Mouse (Mus musculus) midbrain, postnatal 0 days (tissue): ENCODE data around the gene Arhgap31. TPM values are rescaled to one million over a fixed set of nuclear protein-coding genes. Genes with fewer than 3 reads are reported as not detected.
A peak's percentile ranks its signal among the peaks of the same experiment; 100 is the strongest.
"Not testable (repeated sequence)": the region's sequence is repeated elsewhere in the genome, so short reads cannot be mapped to it uniquely, and the experiment has no call there.

ENCODE experiments used
- ATAC-seq: fragments of 200-750 bp; cut with Nextera tagmentation; 2 replicates; pipeline ENCODE4 v1.8.0; 2017; ENCODE audit warnings: moderate number of reproducible peaks, mild to moderate bottlenecking, moderate TSS enrichment, moderate library complexity; ENCODE audit not compliant: low FRiP score
- DNase-seq: peaks from one replicate; pipeline ENCODE4 v3.0.0-alpha.2; 2015; ENCODE audit warnings: low spot score
- H3K27ac ChIP-seq: fragments of 300-500 bp; sonication (generic); 2 replicates; pipeline ENCODE4 v1.5.1; 2014; ENCODE audit warnings: low read depth, mild to moderate bottlenecking, low read length, mixed read lengths
- H3K27me3 ChIP-seq: fragments of 300-500 bp; sonication (generic); 2 replicates; pipeline ENCODE4 v1.6.1; 2014; ENCODE audit warnings: low read length, control low read depth, mixed read lengths; ENCODE audit not compliant: insufficient read depth
- H3K36me3 ChIP-seq: fragments of 300-500 bp; sonication (generic); 2 replicates; pipeline ENCODE4 v1.6.1; 2014; ENCODE audit warnings: low read length, control low read depth, mixed read lengths; ENCODE audit not compliant: insufficient read depth
- H3K4me1 ChIP-seq: fragments of 300-500 bp; sonication (generic); 2 replicates; pipeline ENCODE4 v1.6.1; 2014; ENCODE audit warnings: mild to moderate bottlenecking, control low read depth, antibody characterized with exemption, low read length, mixed read lengths; ENCODE audit not compliant: insufficient read depth
- H3K4me2 ChIP-seq: fragments of 300-500 bp; sonication (generic); 2 replicates; pipeline ENCODE4 v1.6.1; 2014; ENCODE audit warnings: low read depth, mild to moderate bottlenecking, low read length, mixed read lengths; ENCODE audit not compliant: poor library complexity, severe bottlenecking
- H3K4me3 ChIP-seq: fragments of 300-500 bp; sonication (generic); 2 replicates; pipeline ENCODE4 v1.5.1; 2014; ENCODE audit warnings: low read depth, mild to moderate bottlenecking, low read length, moderate library complexity
- H3K9ac ChIP-seq: fragments of 300-500 bp; sonication (generic); replicated peaks from 2 replicates; pipeline ENCODE4 v1.6.1; 2014; ENCODE audit warnings: mild to moderate bottlenecking, low read length, moderate library complexity, mixed read lengths; ENCODE audit not compliant: poor library complexity, severe bottlenecking
- H3K9me3 ChIP-seq: fragments of 300-500 bp; sonication (generic); 2 replicates; pipeline ENCODE4 v1.6.1; 2016; ENCODE audit warnings: low read length, control low read depth
- CTCF ChIP-seq: IDR thresholded peaks from 2 replicates; pipeline ENCODE4 v1.5.1; 2016; ENCODE audit warnings: antibody characterized with exemption, mild to moderate bottlenecking
- WGBS: fragments of 180-500 bp; shearing (Covaris S2); extraction: QIAGEN DNeasy Blood & Tissue Kit; methylation state at CpG from one replicate; pipeline ENCODE4 v1.1.7; 2014; 5-methylcytosine and 5-hydroxymethylcytosine counted together
- polyA plus RNA-seq: library from polyadenylated mRNA; unstranded; fragments of >200 nt; fragmentation: Nextera tagmentation; extraction: Ambion mirVana; gene quantifications from 2 replicates; pipeline ENCODE4 v1.2.1, GENCODE M21; 2015
- total RNA-seq: library from RNA; depleted of rRNA; stranded (reverse); fragments of >200 nt; gene quantifications from 2 replicates; pipeline ENCODE4 v1.2.3, GENCODE M21; 2014

The Arhgap31 gene
- total and polyA plus RNA-seq, 2 experiments from 2014 or later = 3.2 to 10.0 TPM

DNA sequence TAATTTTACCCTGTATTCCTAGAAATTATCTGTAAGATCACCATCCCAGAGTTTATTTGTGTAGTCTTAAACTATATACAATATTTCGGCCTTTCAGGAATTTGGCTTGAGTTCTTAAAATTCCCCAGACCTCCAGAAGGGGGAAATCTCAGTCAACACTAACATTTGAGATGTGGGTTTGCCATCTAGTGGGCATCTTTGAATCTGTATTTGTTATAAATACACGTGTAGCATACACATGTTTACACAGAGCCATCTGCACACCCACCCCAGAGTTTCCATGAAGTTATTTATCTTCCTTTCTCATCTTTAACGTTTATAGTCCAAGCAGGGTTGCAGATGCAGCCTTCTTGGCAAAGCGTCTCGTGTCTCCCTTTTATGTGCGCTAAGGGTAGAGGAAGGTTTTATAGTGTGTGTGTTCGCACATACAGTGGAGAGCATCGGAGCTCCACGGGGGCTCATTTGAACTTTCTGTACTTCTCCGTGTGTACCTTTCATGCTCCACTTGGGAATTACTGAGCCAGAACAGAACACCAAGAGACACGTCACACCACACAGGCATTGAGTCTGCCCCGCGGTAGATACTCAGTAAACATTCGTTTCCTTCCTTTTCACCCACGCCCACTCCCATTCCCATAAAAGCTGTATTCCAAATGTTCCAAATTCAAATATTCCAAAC is 16.7 kb upstream of the Arhgap31 start:
- 60% methylated on average over 15 of the region's 15 CpGs for WGBS
- TF ChIP-seq CTCF = peak; percentile 93
- Histone ChIP-seq H3K27me3 (no peaks in the 10 kb centered on the region), H3K4me3 (no peak overlapping the region), H3K4me2 (no peak overlapping the region), H3K27ac (no peak overlapping the region), H3K36me3 (no peaks in the 10 kb centered on the region), H3K4me1 (no peaks in the 10 kb centered on the region), H3K9ac (no peak overlapping the region), H3K9me3 (no peaks in the 10 kb centered on the region)
- peak; percentile 86 for DNase-seq
- peak; percentile 52; the same call in 1 of the 2 replicates for ATAC-seq

DNA sequence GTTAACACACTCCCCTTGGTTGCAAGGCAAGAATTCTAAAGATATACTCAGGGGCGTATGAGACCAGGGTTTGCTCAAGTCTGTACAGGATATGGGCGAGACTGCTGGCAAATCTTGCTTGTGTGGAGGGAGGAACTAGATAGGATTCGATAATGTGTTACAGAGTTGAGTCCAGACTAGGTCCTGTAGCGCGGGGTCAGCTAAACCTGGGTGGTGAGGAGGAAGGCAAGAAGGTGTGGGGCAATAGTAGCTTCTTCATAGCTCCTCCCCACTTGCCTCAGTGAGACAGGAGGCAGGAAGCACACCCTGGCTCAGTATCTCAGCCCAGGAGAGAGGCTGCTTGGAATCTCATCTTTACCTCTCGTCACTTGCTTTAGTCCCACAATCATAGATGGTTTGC is 16.1 kb upstream of the Arhgap31 start:
- no peak for TF ChIP-seq CTCF
- no peaks in the 10 kb centered on the region for H3K27me3 ChIP-seq
- H3K9me3 ChIP-seq = no peaks in the 10 kb centered on the region
- no peaks in the 10 kb centered on the region for H3K36me3 ChIP-seq
- no peak overlapping the region for H3K9ac ChIP-seq
- 81% methylated on average over 6 of the region's 6 CpGs for WGBS
- no peak for ATAC-seq
- no peaks in the 10 kb centered on the region for H3K4me1 ChIP-seq
- H3K4me3 ChIP-seq = no peak overlapping the region
- no peak for DNase-seq
- H3K27ac ChIP-seq = no peak overlapping the region
- no peak overlapping the region for H3K4me2 ChIP-seq

DNA sequence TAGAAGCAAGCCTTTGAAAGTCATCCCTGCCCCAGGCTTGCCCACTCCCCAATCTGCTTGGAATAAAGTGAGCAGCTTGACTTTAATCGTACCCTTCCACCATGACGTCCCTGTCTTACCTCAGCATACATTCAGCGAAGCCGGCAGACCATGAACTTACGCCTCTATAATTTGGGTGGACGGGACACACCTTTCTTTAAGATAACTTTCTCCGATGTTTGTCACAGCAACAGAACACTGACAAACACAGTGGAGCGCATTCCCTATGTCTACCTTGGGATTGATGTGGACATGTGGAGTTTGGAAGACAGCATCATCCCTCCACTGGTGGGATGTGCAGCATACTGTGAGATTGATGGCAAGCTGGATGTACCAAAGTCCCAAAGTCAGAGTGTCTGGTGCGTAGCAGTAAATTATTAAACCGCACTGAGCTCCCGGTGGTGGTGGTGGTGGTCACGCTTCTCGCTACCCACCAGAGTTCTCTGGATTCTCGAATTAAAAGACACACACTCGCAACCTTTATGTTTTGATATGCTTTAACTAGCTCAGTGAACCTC is 15.6 kb upstream of the Arhgap31 start:
- no peak overlapping the region for H3K4me2 ChIP-seq
- no peaks in the 10 kb centered on the region for H3K9me3 ChIP-seq
- no peaks in the 10 kb centered on the region for H3K27me3 ChIP-seq
- H3K27ac ChIP-seq = no peak overlapping the region
- 94% methylated on average over 15 of the region's 15 CpGs for WGBS
- no peak for TF ChIP-seq CTCF
- no peaks in the 10 kb centered on the region for H3K36me3 ChIP-seq
- H3K9ac ChIP-seq = no peak overlapping the region
- ATAC-seq (no peak), DNase-seq (no peak)
- no peak overlapping the region for H3K4me3 ChIP-seq
- no peaks in the 10 kb centered on the region for H3K4me1 ChIP-seq

DNA sequence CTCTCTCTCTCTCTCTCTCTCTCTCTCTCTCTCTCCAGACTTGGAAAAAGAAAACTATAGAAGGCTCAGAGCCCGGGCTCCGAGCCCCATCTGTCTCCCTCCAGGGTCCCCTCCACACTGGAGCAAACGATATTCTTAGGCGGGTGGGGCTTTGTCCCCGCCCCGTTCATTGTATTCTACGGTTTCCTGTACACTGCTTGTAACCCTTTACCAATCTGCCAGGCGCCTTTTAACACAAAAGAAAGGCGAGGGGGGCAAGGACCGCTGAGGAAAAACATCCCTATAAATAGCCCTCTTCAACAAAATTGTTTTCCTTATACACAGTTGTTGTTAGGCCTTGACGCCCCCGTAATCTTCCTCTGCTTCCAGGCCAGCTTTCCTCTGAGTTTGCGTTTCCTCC is 11.9 kb upstream of the Arhgap31 start:
- Histone ChIP-seq H3K27me3 (no peaks in the 10 kb centered on the region), H3K27ac (no peak overlapping the region), H3K9me3 (no peaks in the 10 kb centered on the region), H3K4me3 (no peak overlapping the region), H3K4me1 (no peaks in the 10 kb centered on the region), H3K4me2 (no peak overlapping the region), H3K9ac (no peak overlapping the region), H3K36me3 (no peaks in the 10 kb centered on the region)
- no peak for TF ChIP-seq CTCF
- ATAC-seq = no peak
- 65% methylated on average over 13 of the region's 13 CpGs for WGBS
- DNase-seq = no peak

DNA sequence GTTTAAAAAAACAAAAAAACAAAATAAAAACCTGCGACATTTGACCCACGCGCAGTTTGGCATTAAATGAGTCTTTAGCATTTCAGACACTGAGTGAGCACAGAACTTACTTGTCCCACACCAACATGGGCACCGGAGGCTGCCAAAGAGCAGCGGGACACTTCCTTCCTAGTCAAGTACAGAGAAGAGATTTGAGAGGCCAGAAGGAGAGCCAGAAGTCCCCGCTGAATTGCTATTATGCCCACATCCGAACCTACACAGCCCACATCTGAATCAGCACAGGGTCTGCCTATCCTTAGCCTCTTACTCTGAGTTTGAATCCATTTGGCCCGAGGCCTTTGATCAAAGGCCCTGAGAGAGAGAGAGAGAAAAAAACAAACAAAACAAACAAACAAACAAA is 11.2 kb upstream of the Arhgap31 start:
- DNase-seq = peak; percentile 63
- H3K27ac ChIP-seq = no peak overlapping the region; the same call in 1 of the 2 replicates
- H3K27me3 ChIP-seq = no peaks in the 10 kb centered on the region
- no peaks in the 10 kb centered on the region for H3K9me3 ChIP-seq
- no peaks in the 10 kb centered on the region for H3K4me1 ChIP-seq
- H3K36me3 ChIP-seq = no peaks in the 10 kb centered on the region
- H3K4me3 ChIP-seq = no peak overlapping the region
- H3K9ac ChIP-seq = no peak overlapping the region
- TF ChIP-seq CTCF = no peak
- WGBS = 77% methylated on average over 8 of the region's 8 CpGs
- no peak for ATAC-seq
- no peak overlapping the region for H3K4me2 ChIP-seq

DNA sequence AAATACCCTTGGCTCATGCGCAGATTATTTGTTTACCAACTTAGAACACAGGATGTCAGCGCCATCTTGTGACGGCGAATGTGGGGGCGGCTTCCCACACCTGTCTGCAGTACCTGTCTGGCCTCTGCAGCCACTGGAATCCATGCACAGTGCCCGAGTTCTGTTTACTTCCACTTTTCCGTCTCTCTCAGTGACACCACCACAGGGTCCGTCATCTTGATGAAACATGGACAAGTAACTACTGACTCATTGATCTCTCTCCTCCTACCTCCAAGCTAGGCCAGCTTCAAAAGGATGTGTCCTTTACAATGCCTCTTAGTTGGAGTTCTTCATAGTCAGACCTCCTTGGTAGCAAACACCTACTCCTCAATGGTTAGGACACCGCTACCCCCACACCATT is 8.3 kb upstream of the Arhgap31 start:
- no peak for ATAC-seq

DNA sequence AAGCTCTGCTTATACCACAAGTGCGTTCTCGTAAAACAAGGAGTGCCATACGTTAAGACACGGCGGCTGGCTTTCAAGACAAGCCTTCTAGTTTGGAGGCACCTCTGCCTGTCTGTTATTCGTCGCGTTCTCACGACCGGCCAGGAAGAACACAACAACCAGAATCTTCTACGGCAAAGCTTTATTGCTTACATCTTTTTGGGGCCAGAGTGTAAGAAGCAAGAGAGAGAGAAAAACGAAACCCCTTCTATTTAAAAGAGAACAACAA is 1.1 kb upstream of the Arhgap31 start:
- H3K36me3 ChIP-seq, H3K27me3 ChIP-seq: not testable (repeated sequence)

More for the DNA sequence above, 8.3 kb upstream of the Arhgap31 start:
- no peak for TF ChIP-seq CTCF
- Histone ChIP-seq H3K4me3 (no peak overlapping the region), H3K9me3 (no peaks in the 10 kb centered on the region), H3K9ac (no peak overlapping the region), H3K4me2 (no peak overlapping the region), H3K27ac (no peak overlapping the region), H3K4me1 (no peaks in the 10 kb centered on the region), H3K36me3 (no peaks in the 10 kb centered on the region), H3K27me3 (no peaks in the 10 kb centered on the region)
- 90% methylated on average over 8 of the region's 9 CpGs for WGBS
- no peak for DNase-seq

More for the DNA sequence above, 1.1 kb upstream of the Arhgap31 start:
- 62% methylated on average over 11 of the region's 12 CpGs for WGBS
- peak overlapping the region; percentile 6; the same call in 1 of the 2 replicates for H3K4me2 ChIP-seq
- H3K4me1 ChIP-seq, H3K27ac ChIP-seq, H3K4me3 ChIP-seq, H3K9ac ChIP-seq, DNase-seq, ATAC-seq, H3K9me3 ChIP-seq: not testable (repeated sequence)
